Mouse (Mus musculus): ENCODE measurements at regions not wholly inside any gene's neighbourhood (a gene's known extent, or its start where the extent isn't known, plus 50 kb on each side); places are given as distances from the start of the nearest gene placed in this dataset.
A peak's percentile ranks its signal among the peaks of the same experiment; 100 is the strongest.

DNA sequence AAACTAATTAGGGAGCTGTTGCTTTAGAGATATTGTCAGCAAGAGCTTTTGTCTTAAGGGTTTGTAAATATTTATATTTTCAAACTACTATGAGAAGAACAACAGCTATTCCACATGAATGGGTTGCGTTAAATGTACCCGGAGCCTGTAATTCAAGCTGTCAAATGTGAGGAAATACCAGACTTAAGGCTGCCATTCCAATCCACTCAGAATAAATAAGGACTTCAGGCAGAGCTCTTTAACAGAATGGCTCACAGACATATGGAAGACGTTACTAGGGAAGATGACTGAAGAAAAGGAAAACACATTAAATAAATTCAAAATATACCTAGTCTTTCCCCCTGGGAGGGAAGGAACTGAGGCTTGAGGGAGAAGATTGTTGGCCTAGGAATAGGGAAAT, 400.7 kb upstream of the Pappa start:
- ATAC-seq: no peak
- H3K4me1 ChIP-seq (replicated peaks): no peaks in the 10 kb centered on the region
- H3K4me3 ChIP-seq (replicated peaks): no peak overlapping the region
- H3K9me3 ChIP-seq: no peaks in the 10 kb centered on the region
- no peaks in the 10 kb centered on the region for H3K27me3 ChIP-seq
- 69% methylated on average over 3 of the region's 3 CpGs for WGBS
- no peak overlapping the region for H3K4me2 ChIP-seq (replicated peaks)
- H3K9ac ChIP-seq (replicated peaks): no peak overlapping the region
- no peaks in the 10 kb centered on the region for H3K36me3 ChIP-seq
- H3K27ac ChIP-seq: no peak overlapping the region

DNA sequence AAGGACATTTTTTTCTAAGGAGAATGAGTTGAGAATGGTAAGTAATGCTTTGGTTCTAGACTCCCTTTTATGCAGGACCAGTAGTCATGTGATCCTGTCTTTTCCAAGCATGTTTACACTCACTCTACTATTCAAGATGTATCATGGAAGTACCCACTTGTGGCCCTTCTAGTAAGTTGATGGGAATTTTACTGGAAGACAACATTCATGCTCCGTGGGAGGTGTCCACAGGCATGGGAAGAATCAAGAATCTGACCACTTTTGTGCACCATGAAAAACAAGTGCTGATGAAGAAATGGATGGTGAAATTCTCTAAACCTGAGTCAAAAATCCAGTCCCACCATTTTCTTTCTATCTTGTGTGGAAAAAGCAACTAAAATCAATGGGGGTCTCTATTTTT, 399.1 kb upstream of the Pappa start:
- Histone ChIP-seq H3K4me2 (replicated peaks) (no peak overlapping the region), H3K27ac (no peak overlapping the region), H3K36me3 (no peaks in the 10 kb centered on the region), H3K27me3 (no peaks in the 10 kb centered on the region), H3K4me1 (replicated peaks) (no peaks in the 10 kb centered on the region), H3K9ac (replicated peaks) (no peak overlapping the region), H3K4me3 (replicated peaks) (no peak overlapping the region), H3K9me3 (no peaks in the 10 kb centered on the region)
- ATAC-seq: no peak
- WGBS: 68% methylated on average over 1 of the region's 1 CpGs

DNA sequence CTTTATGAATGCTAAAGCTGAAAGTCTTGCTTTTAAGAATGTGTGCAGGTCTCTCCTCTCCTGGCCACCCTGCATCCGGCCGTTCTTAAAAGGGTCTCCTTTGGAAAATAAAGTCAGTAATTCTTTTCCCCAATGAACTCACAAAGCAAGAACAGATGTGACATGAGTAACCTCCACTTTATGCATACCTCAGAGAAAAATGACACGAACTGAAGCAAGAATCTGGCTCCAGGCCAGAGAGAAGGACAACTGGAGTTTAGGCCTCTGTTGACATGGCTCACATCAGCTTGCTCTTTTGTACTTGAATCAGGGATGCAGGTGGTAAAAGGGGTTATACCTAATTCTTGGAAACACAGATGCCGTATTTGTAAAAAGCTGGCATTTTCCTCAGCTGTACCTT, 368.0 kb upstream of the Pappa start:
- H3K4me1 ChIP-seq (replicated peaks): no peaks in the 10 kb centered on the region
- WGBS: 84% methylated on average over 4 of the region's 4 CpGs
- H3K9me3 ChIP-seq: no peaks in the 10 kb centered on the region
- H3K9ac ChIP-seq (replicated peaks): no peak overlapping the region
- no peak overlapping the region for H3K4me3 ChIP-seq (replicated peaks)
- H3K4me2 ChIP-seq (replicated peaks): no peak overlapping the region
- no peak overlapping the region for H3K27ac ChIP-seq
- no peaks in the 10 kb centered on the region for H3K36me3 ChIP-seq
- no peaks in the 10 kb centered on the region for H3K27me3 ChIP-seq
- ATAC-seq: no peak

DNA sequence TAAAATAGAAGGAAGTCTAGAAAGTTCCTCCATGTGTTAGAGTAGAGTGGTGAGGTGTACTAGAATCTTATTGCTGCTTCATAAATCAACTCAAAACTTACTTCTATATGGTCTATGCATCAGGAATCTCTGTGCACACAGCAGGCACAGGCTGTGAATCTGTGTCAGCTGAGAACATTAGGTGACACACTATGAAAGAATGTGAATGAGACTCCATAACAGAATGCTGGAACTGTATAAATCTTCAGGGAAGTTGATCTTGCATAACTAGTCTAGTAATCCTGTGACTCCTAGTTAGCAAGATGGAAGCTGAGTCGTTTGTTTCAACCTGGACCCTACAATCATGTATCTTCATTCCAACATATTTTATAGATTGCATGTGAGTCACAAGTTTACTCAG, 355.4 kb upstream of the Pappa start:
- H3K27ac ChIP-seq: no peak overlapping the region
- WGBS: 83% methylated on average over 1 of the region's 1 CpGs

DNA sequence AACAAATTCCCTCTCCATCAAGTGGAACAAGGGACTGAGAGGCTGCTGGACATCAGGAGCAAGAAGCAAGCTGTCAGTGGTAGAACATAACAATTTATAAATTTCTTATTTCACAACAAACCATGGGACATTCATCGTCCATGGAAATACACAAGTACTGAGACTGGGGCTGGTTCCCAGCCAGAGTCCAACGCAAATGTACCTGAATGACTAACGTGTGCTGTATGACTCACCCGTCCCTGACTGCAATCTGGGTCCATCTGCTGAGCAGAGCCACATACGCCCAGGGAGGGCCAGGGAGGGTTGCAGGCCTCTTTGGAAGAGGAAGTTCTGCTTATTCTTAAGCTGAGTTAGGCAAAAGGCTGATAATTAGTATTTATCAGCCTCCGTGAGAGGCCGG, 320.1 kb upstream of the Pappa start:
- Histone ChIP-seq H3K9ac (replicated peaks) (no peak overlapping the region), H3K4me1 (replicated peaks) (no peaks in the 10 kb centered on the region), H3K9me3 (no peaks in the 10 kb centered on the region), H3K4me2 (replicated peaks) (no peak overlapping the region), H3K27me3 (no peaks in the 10 kb centered on the region), H3K36me3 (no peaks in the 10 kb centered on the region), H3K4me3 (replicated peaks) (no peak overlapping the region), H3K27ac (no peak overlapping the region)
- 89% methylated on average over 7 of the region's 7 CpGs for WGBS
- ATAC-seq: no peak

More for the DNA sequence above, 355.4 kb upstream of the Pappa start:
- Histone ChIP-seq H3K27me3 (no peaks in the 10 kb centered on the region), H3K4me1 (replicated peaks) (no peaks in the 10 kb centered on the region), H3K4me3 (replicated peaks) (no peak overlapping the region), H3K9ac (replicated peaks) (no peak overlapping the region), H3K4me2 (replicated peaks) (no peak overlapping the region), H3K36me3 (no peaks in the 10 kb centered on the region), H3K9me3 (no peaks in the 10 kb centered on the region)
- ATAC-seq: no peak

DNA sequence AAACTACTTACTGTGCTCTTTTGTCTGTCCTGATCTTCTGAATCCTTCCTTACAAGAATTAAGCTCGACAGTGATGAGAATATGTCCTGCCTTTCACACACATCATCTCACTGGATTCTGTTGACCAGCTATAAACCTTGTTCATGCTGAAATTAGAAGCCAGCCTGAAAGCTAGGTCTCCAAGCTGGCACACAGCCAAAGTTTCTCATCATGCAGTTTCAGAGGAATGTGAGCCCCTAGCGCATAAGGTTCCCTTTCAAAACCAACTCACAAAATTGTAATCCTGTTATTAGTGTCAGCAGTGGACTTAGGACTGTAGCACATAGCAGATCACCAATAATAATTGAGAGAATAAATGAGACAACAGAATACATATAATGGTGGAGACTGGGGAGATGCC, 319.0 kb upstream of the Pappa start:
- Histone ChIP-seq H3K36me3 (no peaks in the 10 kb centered on the region), H3K4me3 (replicated peaks) (no peak overlapping the region), H3K27ac (no peak overlapping the region), H3K27me3 (no peaks in the 10 kb centered on the region), H3K4me1 (replicated peaks) (no peaks in the 10 kb centered on the region), H3K9ac (replicated peaks) (no peak overlapping the region), H3K4me2 (replicated peaks) (no peak overlapping the region), H3K9me3 (no peaks in the 10 kb centered on the region)
- no peak for ATAC-seq
- WGBS: 68% methylated on average over 2 of the region's 2 CpGs

DNA sequence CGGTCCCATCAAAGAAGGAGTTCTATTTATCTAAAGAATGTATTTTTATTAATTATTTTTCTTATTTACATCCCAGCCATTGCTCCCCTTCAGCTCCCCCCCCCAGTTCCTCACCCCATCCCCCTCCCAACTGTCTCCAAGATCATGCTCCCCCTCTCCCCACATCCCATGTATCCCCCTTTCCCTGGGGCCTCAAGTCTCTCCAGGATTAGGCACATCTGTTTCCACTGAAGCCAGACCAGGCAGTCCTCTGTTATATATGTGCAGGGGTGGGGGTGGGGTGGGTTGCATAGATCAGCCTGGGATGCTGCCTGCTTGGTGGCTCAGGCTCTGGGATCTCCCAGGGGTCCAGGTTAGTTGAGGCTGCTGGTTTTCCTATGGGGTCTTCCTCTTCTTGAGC, 316.8 kb upstream of the Pappa start:
- H3K4me1 ChIP-seq (replicated peaks): no peaks in the 10 kb centered on the region
- WGBS: 87% methylated on average over 1 of the region's 1 CpGs
- ATAC-seq: no peak
- H3K9ac ChIP-seq (replicated peaks): no peak overlapping the region
- no peaks in the 10 kb centered on the region for H3K9me3 ChIP-seq
- H3K4me3 ChIP-seq (replicated peaks): no peak overlapping the region
- no peaks in the 10 kb centered on the region for H3K36me3 ChIP-seq
- no peak overlapping the region for H3K27ac ChIP-seq
- H3K4me2 ChIP-seq (replicated peaks): no peak overlapping the region
- H3K27me3 ChIP-seq: no peaks in the 10 kb centered on the region

DNA sequence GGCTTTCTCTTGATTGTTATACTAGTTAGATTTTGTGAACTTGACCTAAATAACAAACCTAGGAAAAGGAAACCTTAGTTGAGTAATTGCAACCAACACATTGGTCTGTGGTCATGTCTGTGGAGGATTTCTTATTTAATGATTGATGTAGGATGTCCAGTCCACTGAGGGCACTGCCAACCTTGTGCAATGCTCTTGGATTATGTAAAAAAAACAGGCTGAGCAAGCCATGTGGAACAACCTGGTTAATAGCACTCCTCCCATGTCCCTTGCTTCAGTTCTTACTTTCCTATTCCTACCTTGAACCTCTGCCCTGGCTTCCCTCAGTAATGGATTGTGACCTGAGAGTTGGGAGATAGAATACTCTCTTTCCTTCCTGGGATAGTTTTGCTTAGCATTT, 312.0 kb upstream of the Pappa start:
- Histone ChIP-seq H3K4me1 (replicated peaks) (no peaks in the 10 kb centered on the region), H3K27ac (no peak overlapping the region), H3K27me3 (no peaks in the 10 kb centered on the region), H3K36me3 (no peaks in the 10 kb centered on the region), H3K9ac (replicated peaks) (no peak overlapping the region), H3K4me2 (replicated peaks) (no peak overlapping the region), H3K4me3 (replicated peaks) (no peak overlapping the region), H3K9me3 (no peaks in the 10 kb centered on the region)
- ATAC-seq: no peak

DNA sequence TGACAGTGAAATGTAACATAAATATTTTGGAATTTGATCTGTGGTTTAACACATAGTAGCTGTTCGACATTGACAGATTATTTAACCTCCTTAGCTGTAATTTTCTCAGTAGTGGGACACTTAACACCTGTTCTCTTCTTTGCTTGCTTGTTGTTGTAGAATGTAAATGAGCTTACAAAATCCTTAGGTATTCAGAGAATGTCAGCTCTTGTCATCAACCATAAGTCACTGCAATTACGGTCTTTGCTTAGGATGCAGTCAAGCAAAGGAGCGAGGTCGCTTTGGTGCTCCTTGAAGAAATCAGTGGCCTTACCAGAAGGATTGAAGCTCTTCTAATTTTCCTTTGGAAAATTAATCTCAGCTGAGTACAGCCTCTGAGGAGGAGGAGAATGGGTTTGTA, 311.2 kb upstream of the Pappa start:
- H3K4me1 ChIP-seq (replicated peaks): no peaks in the 10 kb centered on the region
- no peak overlapping the region for H3K4me2 ChIP-seq (replicated peaks)
- H3K36me3 ChIP-seq: no peaks in the 10 kb centered on the region
- no peak overlapping the region for H3K9ac ChIP-seq (replicated peaks)
- no peak for ATAC-seq
- no peak overlapping the region for H3K27ac ChIP-seq
- no peaks in the 10 kb centered on the region for H3K9me3 ChIP-seq
- WGBS: 84% methylated on average over 4 of the region's 4 CpGs
- no peaks in the 10 kb centered on the region for H3K27me3 ChIP-seq
- no peak overlapping the region for H3K4me3 ChIP-seq (replicated peaks)

DNA sequence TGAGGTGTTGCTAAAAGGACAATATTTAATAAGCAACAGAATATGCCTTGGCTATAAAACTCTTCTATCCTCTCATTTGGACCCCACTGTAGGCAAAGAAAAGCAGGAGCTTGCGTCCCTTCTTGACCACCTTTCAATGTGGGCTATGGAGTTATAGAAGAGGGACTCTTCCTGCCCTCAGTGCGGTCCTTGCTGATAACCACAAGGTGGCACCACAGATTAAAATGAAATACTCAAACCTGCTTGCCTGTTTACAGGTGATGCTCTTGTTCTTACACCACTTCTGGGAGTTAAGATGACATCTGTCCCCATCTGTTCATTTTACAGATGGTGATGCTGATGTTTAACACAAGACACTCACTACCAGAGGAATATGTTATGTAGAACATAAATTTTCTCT, 291.1 kb upstream of the Pappa start:
- H3K9me3 ChIP-seq: no peaks in the 10 kb centered on the region
- 0 out of 2 replicates have a peak, but pooled peaks have one; percentile 40 for ATAC-seq
- H3K27me3 ChIP-seq: no peaks in the 10 kb centered on the region
- H3K4me1 ChIP-seq (replicated peaks): no peaks in the 10 kb centered on the region
- no peaks in the 10 kb centered on the region for H3K36me3 ChIP-seq
- no peak overlapping the region for H3K9ac ChIP-seq (replicated peaks)
- H3K27ac ChIP-seq: no peak overlapping the region
- H3K4me2 ChIP-seq (replicated peaks): no peak overlapping the region
- no peak overlapping the region for H3K4me3 ChIP-seq (replicated peaks)
- 54% methylated on average over 2 of the region's 2 CpGs for WGBS

DNA sequence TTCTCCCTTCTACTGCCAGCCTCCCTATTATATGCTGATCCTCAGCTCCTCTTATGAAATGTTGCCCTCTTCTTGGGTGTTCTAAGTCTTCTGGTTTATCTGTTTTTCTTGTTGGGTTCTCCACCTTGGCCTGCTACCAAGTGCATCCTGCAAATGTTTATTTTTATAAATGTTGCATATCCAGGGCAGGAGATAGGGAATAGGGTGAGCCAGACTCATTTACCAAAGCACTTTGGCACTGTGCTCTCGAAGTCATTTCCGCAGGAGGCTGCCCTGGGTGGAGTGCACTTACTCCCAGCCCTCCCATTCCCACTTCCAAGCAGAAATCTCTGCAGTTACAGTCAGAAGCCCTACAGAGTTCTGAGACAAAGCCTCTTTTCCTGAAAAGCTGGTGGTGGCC, 249.5 kb upstream of the Pappa start:
- Histone ChIP-seq H3K27me3 (no peaks in the 10 kb centered on the region), H3K27ac (no peak overlapping the region), H3K4me2 (replicated peaks) (no peak overlapping the region), H3K4me1 (replicated peaks) (no peaks in the 10 kb centered on the region), H3K9me3 (no peaks in the 10 kb centered on the region), H3K9ac (replicated peaks) (no peak overlapping the region), H3K36me3 (no peaks in the 10 kb centered on the region), H3K4me3 (replicated peaks) (no peak overlapping the region)
- no peak for ATAC-seq
- 89% methylated on average over 2 of the region's 2 CpGs for WGBS

DNA sequence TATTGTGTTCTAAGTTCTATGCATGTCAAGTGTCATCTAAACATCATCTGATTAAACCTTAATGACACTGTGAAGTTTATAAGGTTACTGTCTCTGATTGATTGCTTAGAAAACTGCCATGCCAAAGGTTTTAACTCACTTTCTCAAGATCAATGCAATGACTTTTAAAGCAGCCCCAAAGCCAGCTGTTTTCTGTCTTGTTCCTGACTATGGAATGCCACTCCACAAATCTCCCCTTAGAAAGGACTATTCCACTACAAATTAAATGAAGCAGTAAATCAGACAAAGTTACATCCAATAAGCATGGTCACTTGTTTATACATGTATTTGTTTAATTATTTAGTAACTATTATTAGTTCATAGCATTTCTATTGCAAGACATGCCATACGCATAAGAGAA, 247.1 kb upstream of the Pappa start:
- Histone ChIP-seq H3K27me3 (no peaks in the 10 kb centered on the region), H3K4me2 (replicated peaks) (no peak overlapping the region), H3K9me3 (no peaks in the 10 kb centered on the region), H3K36me3 (no peaks in the 10 kb centered on the region), H3K4me1 (replicated peaks) (no peaks in the 10 kb centered on the region), H3K9ac (replicated peaks) (no peak overlapping the region), H3K4me3 (replicated peaks) (no peak overlapping the region), H3K27ac (no peak overlapping the region)
- WGBS: 98% methylated on average over 1 of the region's 1 CpGs
- no peak for ATAC-seq

DNA sequence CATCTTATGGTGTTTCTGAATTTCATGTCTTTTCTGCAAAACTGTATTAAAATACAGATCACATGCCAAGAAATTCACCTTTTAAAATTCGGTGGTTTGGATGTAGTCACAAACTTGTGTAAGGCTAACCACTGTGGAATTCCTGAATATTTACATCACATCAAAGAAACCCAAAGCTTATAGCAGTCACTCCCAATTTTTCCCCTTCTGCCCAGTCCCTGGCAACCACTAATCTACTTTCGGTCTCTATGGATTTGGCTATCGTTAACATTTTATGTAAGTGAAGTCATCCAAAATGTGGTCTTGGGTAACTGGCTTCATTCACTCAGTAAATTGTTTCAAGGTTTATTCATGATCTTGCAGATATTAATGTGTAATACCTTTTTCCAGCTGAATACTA, 226.0 kb upstream of the Pappa start:
- 71% methylated on average over 3 of the region's 3 CpGs for WGBS
- no peak overlapping the region for H3K4me2 ChIP-seq (replicated peaks)

More for the DNA sequence above, 226.0 kb upstream of the Pappa start:
- H3K36me3 ChIP-seq: no peaks in the 10 kb centered on the region
- no peaks in the 10 kb centered on the region for H3K4me1 ChIP-seq (replicated peaks)
- no peaks in the 10 kb centered on the region for H3K27me3 ChIP-seq
- no peak overlapping the region for H3K4me3 ChIP-seq (replicated peaks)
- ATAC-seq: no peak
- H3K27ac ChIP-seq: no peak overlapping the region
- no peaks in the 10 kb centered on the region for H3K9me3 ChIP-seq
- H3K9ac ChIP-seq (replicated peaks): no peak overlapping the region
